Mouse (Mus musculus): ENCODE data around the gene Clec11a.
"Not testable (repeated sequence)": the region's sequence is repeated elsewhere in the genome, so short reads cannot be mapped to it uniquely, and the experiment has no call there.

Clec11a gene

GRCm38 (mm10) chr7:44322290-44322689 is 15.6 kb upstream of the Clec11a start:
- DNase-seq (ENCODE audit: low spot score) = no peak

GRCm38 (mm10) chr7:44320886-44321285 is 14.2 kb upstream of the Clec11a start:
- DNase-seq (ENCODE audit: low spot score) = no peak

GRCm38 (mm10) chr7:44317913-44318312 is 11.2 kb upstream of the Clec11a start:
- DNase-seq (ENCODE audit: low spot score) = no peak

DNA sequence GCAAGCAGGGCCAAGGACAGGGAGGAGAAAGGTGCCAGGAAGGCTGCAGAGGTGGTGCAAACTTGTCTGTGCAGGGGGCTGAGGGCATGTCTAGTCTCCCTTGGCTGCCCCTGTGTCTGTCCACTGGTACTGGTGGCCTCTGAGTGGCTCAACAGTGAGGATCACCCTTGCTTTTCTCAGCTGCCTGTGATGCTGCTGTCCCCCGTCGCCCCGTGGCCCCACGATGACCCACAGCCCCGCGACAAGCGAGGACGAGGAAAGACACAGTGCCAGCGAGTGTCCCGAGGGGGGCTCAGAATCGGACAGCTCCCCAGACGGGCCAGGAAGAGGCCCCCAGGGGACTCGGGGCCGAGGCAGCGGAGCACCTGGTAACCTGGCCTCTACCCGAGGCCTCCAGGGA is 5.8 kb upstream of the Clec11a start:
- DNase-seq (ENCODE audit: low spot score) = no peak

DNA sequence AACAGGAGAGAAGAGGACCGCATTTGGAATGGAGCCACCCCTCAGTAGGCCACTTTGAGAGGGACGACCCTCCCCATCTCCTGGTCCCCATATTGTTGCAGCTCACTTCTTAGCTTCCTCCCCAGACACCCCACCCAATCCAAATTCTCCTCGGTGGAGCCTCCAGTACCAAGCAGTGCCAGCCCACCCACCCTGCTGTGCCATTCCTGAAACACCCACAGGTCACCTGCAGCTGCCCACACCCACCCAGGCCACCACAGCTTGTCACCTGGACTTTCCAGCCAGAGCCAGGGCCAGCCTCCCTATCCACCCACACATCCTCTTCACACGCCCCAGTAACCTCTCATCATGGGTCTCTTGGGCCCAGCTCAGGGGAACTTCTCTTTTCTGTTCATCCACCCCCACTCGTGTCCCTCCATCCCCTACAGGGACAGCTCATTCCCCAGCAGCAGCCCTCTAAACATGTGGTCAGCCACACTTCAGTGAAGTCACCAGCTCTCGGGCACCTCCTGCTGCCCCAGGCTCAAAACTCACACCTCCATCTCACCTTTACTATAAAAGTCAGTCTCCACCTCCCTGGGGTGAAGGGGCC is 5.1 kb upstream of the Clec11a start:
- DNase-seq (ENCODE audit: low spot score) = no peak

GRCm38 (mm10) chr7:44310878-44311712 is 4.4 kb upstream of the Clec11a start:
- no peak for DNase-seq (ENCODE audit: low spot score)

GRCm38 (mm10) chr7:44310285-44310877 is 3.7 kb upstream of the Clec11a start:
- no peak for DNase-seq (ENCODE audit: low spot score)

DNA sequence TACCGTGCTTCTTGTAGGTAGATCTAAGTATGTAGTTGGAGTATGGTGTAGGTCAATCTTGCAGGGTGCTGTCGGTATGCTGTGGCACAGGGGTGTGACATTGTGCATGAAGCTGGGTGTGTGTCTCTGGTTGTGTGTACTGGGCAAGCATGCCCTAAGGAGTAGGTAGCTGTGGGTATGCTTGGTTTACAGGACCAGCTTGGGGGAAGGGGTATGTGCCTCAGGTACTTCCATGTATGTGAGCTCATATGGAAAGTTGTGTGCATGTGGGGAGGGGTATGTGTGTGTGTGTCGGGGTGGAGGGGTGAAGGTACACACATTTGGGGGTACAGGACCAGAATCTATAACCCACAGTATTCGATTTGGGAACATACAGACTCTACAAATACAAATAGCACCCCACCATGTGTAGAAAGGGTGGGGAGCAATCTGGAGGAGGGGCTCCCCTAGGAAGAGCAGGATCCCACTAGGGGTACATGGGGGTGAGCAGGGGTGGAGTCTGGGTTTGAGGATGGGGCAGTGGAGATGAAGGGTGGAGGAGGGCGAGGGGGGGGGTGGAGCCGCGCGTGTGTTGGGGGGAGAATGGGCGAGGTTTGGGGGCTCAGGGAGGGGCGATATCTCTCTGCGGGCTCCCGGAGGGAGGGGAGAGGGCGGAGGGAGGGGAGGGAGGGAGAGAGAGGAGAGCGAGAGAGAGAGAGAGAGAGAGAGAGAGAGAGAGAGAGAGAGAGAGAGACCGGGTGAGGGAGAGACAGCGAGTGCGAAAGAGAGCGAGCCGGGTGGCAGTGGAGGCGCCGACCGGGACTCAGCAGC is 3.0 kb upstream of the Clec11a start, which contains the start of gene Shank1:
TSS of gene Shank1 (plus strand) at position 779 of the 810 bp plus-strand sequence.
- DNase-seq (ENCODE audit: low spot score) = no peak

GRCm38 (mm10) chr7:44307261-44308020 is 739 bp upstream of the Clec11a start:
- no peak for DNase-seq (ENCODE audit: low spot score)

- DNase-seq (ENCODE audit: low spot score) = no peak
Observed at GRCm38 (mm10) chr7:44305686-44306085, 1.0 kb downstream of the Clec11a start.

DNA sequence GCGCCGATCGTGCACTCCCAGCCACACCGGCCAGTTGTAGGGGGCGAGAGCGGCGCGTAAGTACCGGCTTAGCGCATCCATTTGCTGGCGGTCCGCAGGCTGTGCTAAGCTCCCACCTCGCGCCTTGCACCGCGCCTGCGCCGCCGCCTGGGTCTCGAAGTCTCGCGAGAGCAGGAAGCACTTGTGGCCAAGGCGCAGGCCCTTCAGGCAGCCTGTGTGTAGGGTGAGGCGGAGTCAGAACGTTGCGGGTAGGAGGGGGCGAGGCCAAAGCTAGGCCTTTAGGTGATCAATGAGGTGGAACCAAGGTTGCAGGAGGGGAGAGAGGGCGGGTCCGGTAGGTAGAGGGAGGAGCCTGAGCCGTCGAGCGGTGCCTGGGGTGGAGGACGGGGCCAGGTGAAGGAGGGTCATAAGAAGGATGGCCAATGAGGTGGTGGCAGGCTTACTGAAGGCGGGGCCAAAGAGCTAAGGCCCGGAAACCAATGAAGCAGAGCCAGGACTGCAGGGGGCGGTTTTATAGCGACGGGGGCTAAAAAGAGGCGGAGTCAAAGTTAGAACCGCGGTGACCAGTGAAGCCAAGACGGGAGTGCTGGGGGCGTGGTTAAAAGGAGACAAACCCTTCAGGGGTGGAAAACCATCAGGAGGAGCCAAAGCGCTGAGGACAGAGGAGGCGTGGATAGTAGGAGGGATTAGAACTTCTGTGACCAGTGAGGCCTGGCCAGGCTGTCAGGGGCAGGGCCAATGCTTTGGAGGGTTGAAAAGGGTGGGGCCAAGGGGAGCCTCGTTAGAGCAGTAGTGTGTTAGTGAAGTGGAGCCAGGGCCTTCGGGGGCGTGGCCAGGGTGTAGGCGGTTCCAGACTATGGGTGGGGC is 1.7 kb downstream of the Clec11a start:
- peak; percentile 92 for DNase-seq (ENCODE audit: low spot score)

GRCm38 (mm10) chr7:44304463-44304774 is 2.3 kb downstream of the Clec11a start:
- DNase-seq (ENCODE audit: low spot score) = no peak

DNA sequence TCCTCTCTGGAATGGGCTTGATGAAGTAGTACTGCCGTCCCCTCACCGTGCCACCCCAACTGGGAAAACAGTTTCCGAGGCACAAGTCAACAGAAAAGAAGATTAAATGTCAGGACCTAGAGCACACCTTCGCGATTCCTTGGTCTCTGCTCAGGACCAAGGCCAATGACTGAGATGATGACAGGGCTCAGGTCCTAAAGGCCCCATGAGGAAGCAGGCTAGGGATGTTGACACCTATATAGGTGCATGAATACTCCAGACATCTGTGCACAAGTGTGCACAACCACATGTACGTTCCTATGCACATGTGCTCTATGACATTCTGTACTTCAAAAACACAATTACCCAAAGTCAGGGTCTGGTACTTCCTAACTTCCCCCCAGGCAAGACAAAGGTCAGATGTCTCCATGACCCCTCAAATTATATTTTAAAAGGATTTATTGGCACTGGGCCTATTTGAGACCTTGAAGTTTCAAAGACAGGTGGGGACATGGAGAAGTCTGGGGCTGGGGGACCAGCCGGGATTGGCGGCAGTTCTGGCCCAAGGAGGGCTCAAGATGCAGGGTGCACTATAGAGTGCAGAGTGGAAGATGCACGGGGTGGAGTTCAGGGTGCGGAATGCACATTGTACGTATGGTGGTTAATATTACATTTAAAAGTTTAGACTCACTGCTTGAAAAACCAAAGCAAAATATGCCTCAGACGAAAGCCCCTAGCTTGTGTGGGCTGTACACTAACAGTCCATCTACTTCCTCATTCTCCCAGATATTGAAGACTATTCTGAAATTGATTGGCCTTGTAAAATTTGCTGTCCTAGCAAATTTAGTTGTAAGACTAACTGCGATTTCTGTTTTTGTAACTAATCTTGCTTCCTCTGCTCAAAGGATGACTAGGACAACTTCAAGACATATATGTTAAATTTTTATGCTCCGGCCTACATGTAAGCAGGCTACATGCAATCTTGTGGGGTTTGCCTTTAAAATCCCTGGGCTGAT is 3.1 kb downstream of the Clec11a start:
- no peak for DNase-seq (ENCODE audit: low spot score)

DNA sequence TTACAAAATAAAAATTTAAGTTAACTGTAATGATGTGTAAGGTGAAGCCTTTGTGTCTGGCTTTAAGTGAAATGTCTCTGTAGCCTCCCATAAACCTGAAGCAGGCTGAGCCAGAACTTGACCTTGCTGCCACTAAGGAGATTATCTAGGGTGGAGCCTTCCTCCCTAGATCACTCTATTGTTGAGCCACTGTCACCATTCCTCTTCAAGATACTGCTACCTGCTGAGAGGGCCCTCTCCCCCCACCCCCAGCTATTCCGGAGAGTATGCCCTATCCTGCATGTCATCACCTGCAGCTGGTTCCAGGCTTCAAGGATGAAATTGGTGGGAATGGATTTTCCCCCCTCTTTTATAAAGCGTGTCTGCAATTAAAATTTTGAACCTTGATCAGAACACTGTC is 9.2 kb downstream of the Clec11a start:
- not testable (repeated sequence) for DNase-seq (ENCODE audit: low spot score)

DNA sequence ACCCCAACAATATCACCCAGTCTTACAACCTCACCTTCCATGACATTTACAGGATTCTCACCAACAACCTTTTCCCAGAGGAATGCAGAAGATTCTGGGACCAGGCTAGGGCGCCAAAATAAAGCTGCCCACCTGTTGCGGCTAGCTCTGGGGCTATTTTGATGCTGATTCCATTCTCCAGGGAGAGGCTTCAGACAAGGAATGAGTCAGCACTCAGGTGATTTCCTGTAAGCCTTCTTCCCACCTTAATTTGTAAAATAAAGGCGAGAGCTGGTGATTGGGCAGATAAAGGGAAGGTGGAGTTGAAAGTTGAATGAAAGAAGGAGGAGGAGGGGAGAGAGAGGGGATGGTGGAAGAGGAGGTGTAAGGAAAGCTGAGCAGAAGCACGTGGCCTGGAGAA is 15.3 kb downstream of the Clec11a start:
- no peak for DNase-seq (ENCODE audit: low spot score)

DNA sequence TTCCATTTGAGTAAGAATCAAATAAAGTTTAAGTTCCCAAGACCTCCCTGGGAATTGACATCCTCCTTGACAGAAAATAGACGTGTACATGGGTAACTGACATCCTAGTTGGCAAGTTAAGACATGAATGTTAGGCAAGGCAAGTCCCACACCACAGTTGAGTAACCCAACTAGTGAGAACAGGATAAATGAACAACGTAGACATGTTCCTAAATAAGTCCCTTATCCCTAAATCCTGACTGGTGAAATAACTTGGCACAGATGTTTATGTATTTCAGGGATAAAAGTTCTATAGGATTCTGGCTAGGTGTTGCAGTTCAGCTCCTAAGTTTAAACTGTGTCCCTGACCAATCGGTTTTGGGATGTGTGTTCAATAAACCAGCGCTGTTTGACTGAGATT is 15.7 kb downstream of the Clec11a start:
- DNase-seq (ENCODE audit: low spot score) = no peak

GRCm38 (mm10) chr7:44287760-44288159 is 18.9 kb downstream of the Clec11a start:
- DNase-seq (ENCODE audit: low spot score) = no peak

- DNase-seq (ENCODE audit: low spot score) = no peak
Observed at GRCm38 (mm10) chr7:44281586-44281985, 25.1 kb downstream of the Clec11a start.

DNA sequence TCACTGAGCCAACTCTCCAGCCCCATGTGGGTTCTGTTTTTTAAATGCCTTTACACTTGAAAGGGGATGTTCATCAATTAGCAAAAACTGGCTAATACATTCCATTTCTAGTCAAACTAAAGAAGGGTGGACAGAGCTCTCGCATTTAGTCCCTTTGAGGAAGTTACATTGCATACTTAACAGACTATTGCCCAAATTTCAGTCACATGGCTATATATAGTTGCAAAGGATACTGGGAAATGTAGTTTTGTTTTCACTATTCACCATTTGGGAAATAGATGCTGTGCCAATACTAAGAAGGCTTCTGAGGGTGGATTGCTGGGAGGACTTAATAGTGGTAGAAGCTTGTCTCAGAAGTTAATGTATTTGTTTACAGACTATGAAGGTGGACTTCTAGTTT is 25.7 kb downstream of the Clec11a start:
- no peak for DNase-seq (ENCODE audit: low spot score)

DNA sequence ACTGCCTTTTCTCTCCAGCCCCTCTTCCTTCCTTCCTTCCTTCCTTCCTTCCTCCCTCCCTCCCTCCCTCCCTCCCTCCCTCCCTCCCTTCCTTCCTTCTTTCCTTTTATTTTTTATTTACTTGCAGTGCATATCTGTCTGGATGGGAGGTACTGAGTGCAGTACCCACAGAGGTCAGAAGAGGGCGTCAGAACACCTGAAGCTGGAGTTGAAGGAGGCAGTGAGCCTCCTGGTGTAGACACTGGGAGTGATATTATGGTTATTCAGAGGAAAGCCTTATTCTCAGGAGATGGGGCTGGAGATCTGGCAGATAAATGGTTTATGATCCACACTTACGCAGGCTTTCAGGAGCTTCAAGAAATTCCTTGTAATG is 29.5 kb downstream of the Clec11a start:
- no peak for DNase-seq (ENCODE audit: low spot score)
